17 mouse cellular contexts compared by ENCODE assay signal in the genomic region with DNA sequence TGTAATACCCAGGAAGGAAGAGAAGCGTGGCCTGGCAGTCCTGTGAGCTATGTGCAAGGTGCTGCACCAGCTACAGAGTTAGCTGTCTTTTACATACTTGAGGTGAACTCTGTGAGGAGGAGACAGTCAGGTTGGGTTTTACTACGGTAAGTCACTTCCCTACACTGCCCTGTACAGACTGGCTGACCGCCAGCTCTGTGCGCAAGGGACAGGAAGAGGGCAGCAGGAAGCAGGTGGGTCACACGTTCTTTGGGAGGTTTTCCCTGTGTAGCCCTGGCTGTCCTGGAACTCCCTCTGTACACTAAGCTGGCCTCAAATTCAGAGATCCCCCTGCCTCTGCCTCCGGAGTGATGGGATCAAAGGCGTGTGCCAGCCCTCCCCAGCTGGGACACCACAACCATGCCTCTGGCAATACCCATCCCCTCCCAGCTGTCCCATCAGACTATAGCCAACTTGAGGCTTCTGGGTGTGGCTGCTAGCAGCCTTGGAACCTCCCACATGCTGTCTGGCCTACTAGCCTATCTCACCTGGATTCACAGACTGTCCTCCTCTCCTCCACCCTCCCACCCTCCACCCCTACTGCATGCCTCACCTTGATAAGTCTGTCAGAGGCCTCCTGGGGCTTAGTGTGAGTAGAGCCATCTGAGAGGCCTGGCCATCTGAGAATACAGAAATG. TPM values are rescaled to one million over a fixed set of nuclear protein-coding genes. Genes with fewer than 3 reads are reported as not detected.
A peak's percentile ranks its signal among the peaks of the same experiment; 100 is the strongest.
DNase-seq lines count a peak whose midpoint lies in the region; ATAC-seq and TF ChIP-seq lines count a peak whose summit lies in the region.
"Had no signal": no experiment of that assay in that cellular context is flagged by ENCODE, and none has a peak within 500 bp of the region (broad histone marks: within the 10 kb centered on the region; RNA-seq: fewer than 3 reads in every experiment).

No protein-coding gene starts in this region.

- H3K9ac ChIP-seq in heart, embryonic 11.5 days (ENCODE audit: low read depth, low read length), result no peak overlapping the region
- H3K9ac ChIP-seq in liver, embryonic 14.5 days (replicated peaks), result no peak overlapping the region
- no peak overlapping the region for H3K9ac ChIP-seq in hindbrain, embryonic 14.5 days
- H3K9ac ChIP-seq: forebrain, embryonic 13.5 days; limb, embryonic 13.5 days; midbrain, embryonic 13.5 days had no signal

- no peak; the same call in 1 of the 2 replicates for TF ChIP-seq EP300 in liver, embryonic 14.5 days (IDR thresholded peaks at IDR 0.05; ENCODE audit: low read depth)

- no peak overlapping the region for H3K4me3 ChIP-seq in heart, embryonic 11.5 days (ENCODE audit: low read depth, low read length)
- no peak overlapping the region for H3K4me3 ChIP-seq in liver, embryonic 14.5 days (ENCODE audit: insufficient read depth in 1 of 2, low read depth in 2 of 2, low read length in 2 of 2)
- no peak overlapping the region for H3K4me3 ChIP-seq in hindbrain, embryonic 14.5 days (replicated peaks; ENCODE audit: low read length)
- H3K4me3 ChIP-seq: forebrain, embryonic 13.5 days; heart, adult 2 months; hindbrain, embryonic 10.5 days; limb, embryonic 13.5 days; midbrain, embryonic 13.5 days had no signal

- H3K27me3 ChIP-seq in heart, embryonic 11.5 days (ENCODE audit: control insufficient read depth, insufficient read depth, low read length), result no peaks in the 10 kb centered on the region
- H3K27me3 ChIP-seq in liver, embryonic 14.5 days (ENCODE audit: control insufficient read depth, insufficient read depth, low read length), result no peaks in the 10 kb centered on the region
- H3K27me3 ChIP-seq in hindbrain, embryonic 14.5 days (ENCODE audit: control insufficient read depth, insufficient read depth, low read length), result no peaks in the 10 kb centered on the region
- H3K27me3 ChIP-seq: forebrain, embryonic 13.5 days; limb, embryonic 13.5 days; midbrain, embryonic 13.5 days had no signal

- H3K27ac ChIP-seq in heart, embryonic 11.5 days (ENCODE audit: low read depth, low read length), result no peak overlapping the region
- no peak overlapping the region for H3K27ac ChIP-seq in liver, embryonic 14.5 days
- no peak overlapping the region for H3K27ac ChIP-seq in hindbrain, embryonic 14.5 days
- H3K27ac ChIP-seq: forebrain, embryonic 13.5 days; heart, adult 2 months; hindbrain, embryonic 10.5 days; limb, embryonic 13.5 days; midbrain, embryonic 13.5 days had no signal

- ATAC-seq in heart, embryonic 11.5 days (replicated peaks; ENCODE audit: insufficient number of reproducible peaks, low FRiP score, low TSS enrichment), result 0 out of 2 replicates have a peak, but pooled peaks have one; percentile 39
- peak; percentile 87 for ATAC-seq in liver, embryonic 14.5 days (ENCODE audit: insufficient read depth)
- ATAC-seq in hindbrain, embryonic 14.5 days (ENCODE audit: low FRiP score), result no peak
- ATAC-seq: forebrain, embryonic 13.5 days; midbrain, embryonic 13.5 days had no signal

- H3K4me2 ChIP-seq in heart, embryonic 11.5 days, result no peak overlapping the region
- H3K4me2 ChIP-seq in liver, embryonic 14.5 days (ENCODE audit: low read depth), result no peak overlapping the region; the same call in 1 of the 2 replicates
- H3K4me2 ChIP-seq in hindbrain, embryonic 14.5 days (replicated peaks), result no peak overlapping the region
- H3K4me2 ChIP-seq: forebrain, embryonic 13.5 days; limb, embryonic 13.5 days; midbrain, embryonic 13.5 days had no signal

- H3K4me1 ChIP-seq in heart, embryonic 11.5 days (ENCODE audit: control insufficient read depth, insufficient read depth, low read length), result no peaks in the 10 kb centered on the region
- H3K4me1 ChIP-seq in liver, embryonic 14.5 days (replicated peaks; ENCODE audit: control insufficient read depth in 2 of 2, insufficient read depth in 2 of 2, low read length in 1 of 2), result peaks cover 0 to 22% of the 10 kb centered on the region in 2 experiments; a peak in 3 of 4 replicates
- no peaks in the 10 kb centered on the region for H3K4me1 ChIP-seq in hindbrain, embryonic 14.5 days (replicated peaks; ENCODE audit: control insufficient read depth, insufficient read depth, low read length)
- H3K4me1 ChIP-seq: forebrain, embryonic 13.5 days; hindbrain, embryonic 10.5 days; limb, embryonic 13.5 days; midbrain, embryonic 13.5 days had no signal

- 84% methylated on average over 7 of the region's 7 CpGs for WGBS in heart, embryonic 11.5 days (ENCODE audit: insufficient replicate concordance)
- 70% methylated on average over 7 of the region's 7 CpGs for WGBS in liver, embryonic 14.5 days (ENCODE audit: insufficient replicate concordance)
- WGBS in hindbrain, embryonic 14.5 days, result 91% methylated on average over 7 of the region's 7 CpGs

- peaks cover 34% of the 10 kb centered on the region for H3K36me3 ChIP-seq in heart, embryonic 11.5 days (ENCODE audit: control insufficient read depth, insufficient read depth, low read length)
- H3K36me3 ChIP-seq in liver, embryonic 14.5 days (replicated peaks; ENCODE audit: control insufficient read depth, insufficient read depth, low read depth), result peaks cover 22% of the 10 kb centered on the region; the same call in 1 of the 2 replicates
- H3K36me3 ChIP-seq in hindbrain, embryonic 14.5 days (replicated peaks; ENCODE audit: control insufficient read depth, insufficient read depth), result peaks cover 80% of the 10 kb centered on the region

- no peak for TF ChIP-seq CTCF in liver, embryonic 14.5 days (IDR thresholded peaks at IDR 0.05; ENCODE audit: low read depth)

- DNase-seq in heart, adult 9 months (ENCODE audit: low spot score in 2 of 2), result no peak
- peak; percentile 32 for DNase-seq in kidney, postnatal 14 days
- no peak for DNase-seq in kidney, adult 9 months
- peak; percentile 30 to 50 (median 43) for DNase-seq in liver, embryonic 14.5 days (ENCODE audit: low read depth in 3 of 3, low spot score in 3 of 3)
- DNase-seq in cerebellum, postnatal 4 days (ENCODE audit: low spot score in 2 of 2), result no peak
- DNase-seq in ovary, postnatal 10 days (ENCODE audit: low spot score), result no peak
- DNase-seq in hindbrain, embryonic 14.5 days (ENCODE audit: low spot score), result no peak
- DNase-seq: adrenal gland, adult 8-10 months; cerebellum, postnatal 10 days; heart, adult 2 months; lung, postnatal 36 days; right cerebral cortex, postnatal 14 days had no signal

- no peaks in the 10 kb centered on the region for H3K9me3 ChIP-seq in heart, embryonic 11.5 days (replicated peaks; ENCODE audit: control insufficient read depth, low read length)
- no peaks in the 10 kb centered on the region for H3K9me3 ChIP-seq in liver, embryonic 14.5 days (ENCODE audit: control insufficient read depth, low read length)
- no peaks in the 10 kb centered on the region for H3K9me3 ChIP-seq in hindbrain, embryonic 14.5 days (ENCODE audit: control insufficient read depth, low read length)
- H3K9me3 ChIP-seq: forebrain, embryonic 13.5 days; hindbrain, embryonic 10.5 days; limb, embryonic 13.5 days; midbrain, embryonic 13.5 days had no signal

RNA-seq across cellular contexts. Expression of a gene that starts 51.7 kb away (rescaled TPM):
- polyA plus RNA-seq in heart, embryonic 11.5 days (2014; fragmentation: Nextera tagmentation; extraction: Ambion mirVana), result 45.1 and 51.0 TPM in 2 replicates
- polyA plus RNA-seq in liver, embryonic 14.5 days (2012; rRNA removed), result 6.9 and 27.3 TPM in 2 replicates
- 12.4 and 15.9 TPM in 2 replicates for polyA plus RNA-seq in liver, embryonic 14.5 days (2014; fragmentation: Nextera tagmentation; extraction: Ambion mirVana)
- polyA plus RNA-seq in hindbrain, embryonic 14.5 days (2014; fragmentation: Nextera tagmentation; extraction: Ambion mirVana), result 114 and 117 TPM in 2 replicates

Comparison
In these comparisons a context has a peak if more than half of its experiments do, and no peak if none do; other contexts are left out.
1. DNase-seq: peak in kidney, postnatal 14 days (single experiment) and liver, embryonic 14.5 days (3 of 3); none in heart, adult 9 months (0 of 2), kidney, adult 9 months (single experiment), cerebellum, postnatal 4 days (0 of 2), ovary, postnatal 10 days (single experiment) and hindbrain, embryonic 14.5 days (single experiment).